Mouse (Mus musculus) midbrain, embryonic 14.5 days (tissue): ENCODE measurements around the gene 4930519G04Rik. TPM values are rescaled to one million over a fixed set of nuclear protein-coding genes. Genes with fewer than 3 reads are reported as not detected.
"Not testable (repeated sequence)": the region's sequence is repeated elsewhere in the genome, so short reads cannot be mapped to it uniquely, and the experiment has no call there.

Source experiments
- ATAC-seq: fragments of 200-750 bp; cut with Nextera tagmentation; 2 replicates; pipeline ENCODE4 v1.8.0; 2017; ENCODE audit warnings: moderate number of reproducible peaks, moderate library complexity; ENCODE audit not compliant: low FRiP score, low TSS enrichment
- DNase-seq: peaks from one replicate; pipeline ENCODE4 v3.0.0-alpha.2; 2015
- H3K27ac ChIP-seq: fragments of 300-500 bp; sonication (generic); replicated peaks from 2 replicates; pipeline ENCODE4 v1.5.1; 2014; ENCODE audit warnings: mild to moderate bottlenecking, low read depth, low read length, moderate library complexity
- H3K27me3 ChIP-seq: fragments of 300-500 bp; sonication (generic); 2 replicates; pipeline ENCODE4 v1.6.1; 2014; ENCODE audit warnings: low read length, control low read depth, mixed read lengths; ENCODE audit not compliant: control insufficient read depth, insufficient read depth
- H3K36me3 ChIP-seq: fragments of 300-500 bp; sonication (generic); 2 replicates; pipeline ENCODE4 v1.6.1; 2014; ENCODE audit warnings: low read length, control low read depth; ENCODE audit not compliant: control insufficient read depth, insufficient read depth
- H3K4me1 ChIP-seq: fragments of 300-500 bp; sonication (generic); 2 replicates; pipeline ENCODE4 v1.6.1; 2014; ENCODE audit warnings: mild to moderate bottlenecking, antibody characterized with exemption, low read length, control low read depth; ENCODE audit not compliant: control insufficient read depth, insufficient read depth
- H3K4me2 ChIP-seq: fragments of 300-500 bp; sonication (generic); 2 replicates; pipeline ENCODE4 v1.6.1; 2014; ENCODE audit warnings: mild to moderate bottlenecking, low read length, moderate library complexity
- H3K4me3 ChIP-seq: fragments of 300-500 bp; sonication (generic); replicated peaks from 2 replicates; pipeline ENCODE4 v1.5.1; 2014; ENCODE audit warnings: low read depth, low read length
- H3K9ac ChIP-seq: fragments of 300-500 bp; sonication (generic); replicated peaks from 2 replicates; pipeline ENCODE4 v1.6.1; 2014; ENCODE audit warnings: mild to moderate bottlenecking, low read length, moderate library complexity
- H3K9me3 ChIP-seq: fragments of 300-500 bp; sonication (generic); 2 replicates; pipeline ENCODE4 v1.6.1; 2016; ENCODE audit warnings: low read length, control low read depth, mixed read lengths; ENCODE audit not compliant: control insufficient read depth
- WGBS: fragments of 180-500 bp; shearing (Covaris S2); extraction: QIAGEN DNeasy Blood & Tissue Kit; methylation state at CpG from one replicate; pipeline ENCODE4 v1.1.7; 2014; 5-methylcytosine and 5-hydroxymethylcytosine counted together
- polyA plus RNA-seq: library from polyadenylated mRNA; unstranded; fragments of >200 nt; fragmentation: Nextera tagmentation; extraction: Ambion mirVana; gene quantifications from 2 replicates; pipeline ENCODE4 v1.2.1, GENCODE M21; 2014

Gene 4930519G04Rik
- polyA plus RNA-seq, 1 experiment from 2014 or later: not detected

- H3K27me3 ChIP-seq, DNase-seq, H3K4me2 ChIP-seq, H3K9ac ChIP-seq, H3K9me3 ChIP-seq, H3K4me1 ChIP-seq, H3K4me3 ChIP-seq, H3K36me3 ChIP-seq, ATAC-seq, H3K27ac ChIP-seq: not testable (repeated sequence)
- 94% methylated on average over 6 of the region's 7 CpGs for WGBS
Measured at GRCm38 (mm10) chr5:114882319-114882718, 28.9 kb downstream of the 4930519G04Rik start.

- H3K9ac ChIP-seq: no peak overlapping the region
Measured at GRCm38 (mm10) chr5:114883022-114883421, 29.6 kb downstream of the 4930519G04Rik start.

GRCm38 (mm10) chr5:114886801-114887200 is 33.3 kb downstream of the 4930519G04Rik start:
- H3K4me3 ChIP-seq: no peak overlapping the region
- H3K27me3 ChIP-seq: no peaks in the 10 kb centered on the region
- no peaks in the 10 kb centered on the region for H3K36me3 ChIP-seq
- no peak overlapping the region for H3K4me2 ChIP-seq
- DNase-seq (no peak), ATAC-seq (no peak)
- H3K27ac ChIP-seq: no peak overlapping the region
- WGBS: 88% methylated on average over 6 of the region's 6 CpGs
- no peaks in the 10 kb centered on the region for H3K4me1 ChIP-seq
- H3K9ac ChIP-seq: no peak overlapping the region
- no peaks in the 10 kb centered on the region for H3K9me3 ChIP-seq

More at GRCm38 (mm10) chr5:114883022-114883421, 29.6 kb downstream of the 4930519G04Rik start:
- Histone ChIP-seq H3K4me3 (no peak overlapping the region), H3K4me1 (no peaks in the 10 kb centered on the region), H3K27me3 (no peaks in the 10 kb centered on the region), H3K4me2 (no peak overlapping the region), H3K36me3 (no peaks in the 10 kb centered on the region), H3K27ac (no peak overlapping the region), H3K9me3 (no peaks in the 10 kb centered on the region)
- DNase-seq (no peak), ATAC-seq (no peak)
- WGBS: 97% methylated on average over 11 of the region's 11 CpGs

GRCm38 (mm10) chr5:114888995-114889394 is 35.5 kb downstream of the 4930519G04Rik start:
- WGBS: 82% methylated on average over 2 of the region's 2 CpGs
- H3K36me3 ChIP-seq: no peaks in the 10 kb centered on the region
- H3K9me3 ChIP-seq: no peaks in the 10 kb centered on the region
- no peak overlapping the region for H3K27ac ChIP-seq
- no peaks in the 10 kb centered on the region for H3K27me3 ChIP-seq
- no peaks in the 10 kb centered on the region for H3K4me1 ChIP-seq
- H3K4me3 ChIP-seq: no peak overlapping the region
- no peak for ATAC-seq
- DNase-seq: no peak
- H3K9ac ChIP-seq: no peak overlapping the region
- H3K4me2 ChIP-seq: no peak overlapping the region

GRCm38 (mm10) chr5:114895542-114895941 is 42.1 kb downstream of the 4930519G04Rik start:
- DNase-seq: no peak
- ATAC-seq: no peak
- H3K4me3 ChIP-seq: no peak overlapping the region
- no peak overlapping the region for H3K9ac ChIP-seq
- no peaks in the 10 kb centered on the region for H3K9me3 ChIP-seq
- no peak overlapping the region for H3K27ac ChIP-seq
- 85% methylated on average over 4 of the region's 4 CpGs for WGBS
- no peaks in the 10 kb centered on the region for H3K4me1 ChIP-seq
- no peaks in the 10 kb centered on the region for H3K36me3 ChIP-seq
- no peaks in the 10 kb centered on the region for H3K27me3 ChIP-seq
- H3K4me2 ChIP-seq: no peak overlapping the region

GRCm38 (mm10) chr5:114896688-114897373 is 43.4 kb downstream of the 4930519G04Rik start, which contains the start of gene Oasl2:
TSS of gene Oasl2 (plus strand) at chr5:114896936.
- H3K9ac ChIP-seq: no peak within 1 kb of the TSS
- 0 out of 2 replicates have a peak within 1 kb of the TSS, but pooled peaks have one; percentile 3 for H3K4me2 ChIP-seq
- H3K4me1 ChIP-seq: no peaks in the 10 kb centered on the region
- WGBS: 66% methylated on average over 13 of the region's 13 CpGs
- H3K27ac ChIP-seq: no peak within 1 kb of the TSS
- ATAC-seq: no peak
- H3K36me3 ChIP-seq: no peaks in the 10 kb centered on the region
- H3K27me3 ChIP-seq: no peaks in the 10 kb centered on the region
- H3K9me3 ChIP-seq: no peaks in the 10 kb centered on the region
- H3K4me3 ChIP-seq: no peak within 1 kb of the TSS
- DNase-seq: no peak

GRCm38 (mm10) chr5:114897374-114897793 is 43.9 kb downstream of the 4930519G04Rik start:
- no peaks in the 10 kb centered on the region for H3K4me1 ChIP-seq
- 14% methylated on average over 7 of the region's 7 CpGs for WGBS

GRCm38 (mm10) chr5:114898857-114899256 is 45.4 kb downstream of the 4930519G04Rik start:
- no peaks in the 10 kb centered on the region for H3K36me3 ChIP-seq
- no peak overlapping the region for H3K27ac ChIP-seq
- no peaks in the 10 kb centered on the region for H3K27me3 ChIP-seq
- H3K9ac ChIP-seq: no peak overlapping the region
- no peaks in the 10 kb centered on the region for H3K4me1 ChIP-seq
- no peak overlapping the region for H3K4me3 ChIP-seq
- ATAC-seq (no peak), DNase-seq (no peak)
- no peak overlapping the region for H3K4me2 ChIP-seq
- 87% methylated on average over 7 of the region's 7 CpGs for WGBS
- no peaks in the 10 kb centered on the region for H3K9me3 ChIP-seq

More at GRCm38 (mm10) chr5:114897374-114897793, 43.9 kb downstream of the 4930519G04Rik start:
- Histone ChIP-seq H3K9ac (no peak overlapping the region), H3K4me2 (0 out of 2 replicates have a peak overlapping the region, but pooled peaks have one; percentile 3), H3K27me3 (no peaks in the 10 kb centered on the region), H3K27ac (no peak overlapping the region), H3K4me3 (no peak overlapping the region), H3K36me3 (no peaks in the 10 kb centered on the region), H3K9me3 (no peaks in the 10 kb centered on the region)
- DNase-seq (peak; percentile 8), ATAC-seq (no peak)

GRCm38 (mm10) chr5:114902413-114902812 is 48.9 kb downstream of the 4930519G04Rik start:
- H3K4me1 ChIP-seq: no peaks in the 10 kb centered on the region
- no peak overlapping the region for H3K4me3 ChIP-seq
- H3K36me3 ChIP-seq: no peaks in the 10 kb centered on the region
- H3K27me3 ChIP-seq: no peaks in the 10 kb centered on the region
- H3K9ac ChIP-seq: no peak overlapping the region
- ATAC-seq: no peak
- 34% methylated on average over 1 of the region's 1 CpGs for WGBS
- no peak overlapping the region for H3K4me2 ChIP-seq
- H3K27ac ChIP-seq: no peak overlapping the region
- H3K9me3 ChIP-seq: no peaks in the 10 kb centered on the region
- peak; percentile 65 for DNase-seq
